Mouse (Mus musculus) ES-Bruce4 (cell line): ENCODE measurements at regions not wholly inside any gene's neighbourhood (a gene's known extent, or its start where the extent isn't known, plus 50 kb on each side); places are given as distances from the start of the nearest gene placed in this dataset.

Experiments used
- H3K27ac ChIP-seq: 2 replicates; pipeline ENCODE4 v1.5.1; 2012; ENCODE audit warnings: low read length, inconsistent platforms; ENCODE audit not compliant: insufficient read depth
- H3K27me3 ChIP-seq: 2 replicates; pipeline ENCODE4 v1.6.1; 2012; ENCODE audit warnings: mild to moderate bottlenecking, low read length, inconsistent platforms; ENCODE audit not compliant: control insufficient read depth, poor library complexity, insufficient read depth, severe bottlenecking
- H3K36me3 ChIP-seq: 2 replicates; pipeline ENCODE4 v1.6.1; 2012; ENCODE audit warnings: inconsistent platforms, mild to moderate bottlenecking, low read length, moderate library complexity; ENCODE audit not compliant: control insufficient read depth, poor library complexity, insufficient read depth, severe bottlenecking
- H3K4me1 ChIP-seq: one replicate; pipeline ENCODE4 v1.8.1; 2011; ENCODE audit warnings: low read length; ENCODE audit not compliant: control insufficient read depth, insufficient read depth
- H3K4me3 ChIP-seq: 2 replicates; pipeline ENCODE4 v1.5.1; 2011; ENCODE audit warnings: low read depth, mild to moderate bottlenecking, low read length
- H3K9ac ChIP-seq: 2 replicates; pipeline ENCODE4 v1.6.1; 2012; ENCODE audit warnings: low read depth, mild to moderate bottlenecking, inconsistent platforms; ENCODE audit not compliant: poor library complexity, severe bottlenecking
- H3K9me3 ChIP-seq: replicated peaks from 2 replicates; pipeline ENCODE4 v1.6.1; 2012; ENCODE audit warnings: mild to moderate bottlenecking, low read length, inconsistent platforms; ENCODE audit not compliant: control insufficient read depth, poor library complexity, insufficient read depth, severe bottlenecking
- CTCF ChIP-seq: IDR thresholded peaks from one replicate; pipeline ENCODE4 v1.8.1; 2011; ENCODE audit warnings: low read depth, low read length
- EP300 ChIP-seq: IDR thresholded peaks from 2 replicates; pipeline ENCODE4 v1.6.1; 2011; ENCODE audit warnings: low read depth, low read length; ENCODE audit not compliant: insufficient read depth
- POLR2A ChIP-seq: IDR thresholded peaks from one replicate; pipeline ENCODE4 v1.8.1; 2011; ENCODE audit warnings: low read length; ENCODE audit not compliant: insufficient read depth

- Histone ChIP-seq H3K9ac (no peak overlapping the region), H3K27me3 (no peaks in the 10 kb centered on the region), H3K27ac (no peak overlapping the region), H3K9me3 (no peaks in the 10 kb centered on the region), H3K4me1 (no peaks in the 10 kb centered on the region), H3K4me3 (no peak overlapping the region), H3K36me3 (no peaks in the 10 kb centered on the region)
- TF ChIP-seq POLR2A (no peak), CTCF (no peak), EP300 (no peak)
Observed at GRCm38 (mm10) chr13:5424110-5424509, 437.2 kb upstream of the Klf6 start.

GRCm38 (mm10) chr13:5425491-5426232 lies 435.6 kb upstream of the Klf6 start:
- no peaks in the 10 kb centered on the region for H3K4me1 ChIP-seq
- no peak overlapping the region for H3K4me3 ChIP-seq
- H3K27me3 ChIP-seq, result no peaks in the 10 kb centered on the region
- H3K27ac ChIP-seq, result no peak overlapping the region
- H3K36me3 ChIP-seq, result no peaks in the 10 kb centered on the region
- no peak overlapping the region for H3K9ac ChIP-seq
- no peaks in the 10 kb centered on the region for H3K9me3 ChIP-seq
- no peak for TF ChIP-seq EP300
- TF ChIP-seq CTCF, result no peak
- TF ChIP-seq POLR2A, result no peak

GRCm38 (mm10) chr13:5433652-5434051 lies 427.6 kb upstream of the Klf6 start:
- Histone ChIP-seq H3K36me3 (no peaks in the 10 kb centered on the region), H3K4me3 (no peak overlapping the region), H3K9ac (no peak overlapping the region), H3K9me3 (peaks cover 3% of the 10 kb centered on the region; the same call in 1 of the 2 replicates), H3K27ac (no peak overlapping the region), H3K27me3 (no peaks in the 10 kb centered on the region), H3K4me1 (no peaks in the 10 kb centered on the region)
- TF ChIP-seq POLR2A, result no peak
- TF ChIP-seq EP300, result no peak
- no peak for TF ChIP-seq CTCF

DNA sequence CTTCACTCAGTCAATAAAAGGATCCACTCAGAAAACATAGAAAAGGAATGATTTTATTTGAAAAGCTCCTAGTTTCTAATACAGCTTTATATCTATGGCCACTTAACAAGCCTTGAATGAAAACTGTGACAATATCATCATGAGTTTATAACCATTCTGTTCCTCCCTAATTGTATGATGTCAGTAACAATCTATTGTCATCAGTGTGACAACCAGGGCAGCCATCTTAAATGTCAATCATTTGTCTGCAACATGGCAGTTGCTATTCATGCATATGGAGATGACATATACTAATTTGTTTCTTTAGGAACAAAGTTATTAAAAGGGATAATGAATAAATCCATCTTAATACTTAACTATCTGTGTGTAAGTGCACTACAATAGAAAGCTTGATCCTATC lies 426.2 kb upstream of the Klf6 start:
- H3K9me3 ChIP-seq, result peaks cover 3% of the 10 kb centered on the region; the same call in 1 of the 2 replicates
- TF ChIP-seq CTCF, result no peak
- no peak for TF ChIP-seq EP300
- no peak for TF ChIP-seq POLR2A
- no peak overlapping the region for H3K4me3 ChIP-seq
- H3K36me3 ChIP-seq, result no peaks in the 10 kb centered on the region
- H3K27ac ChIP-seq, result no peak overlapping the region
- H3K4me1 ChIP-seq, result no peaks in the 10 kb centered on the region
- H3K9ac ChIP-seq, result no peak overlapping the region
- H3K27me3 ChIP-seq, result no peaks in the 10 kb centered on the region

DNA sequence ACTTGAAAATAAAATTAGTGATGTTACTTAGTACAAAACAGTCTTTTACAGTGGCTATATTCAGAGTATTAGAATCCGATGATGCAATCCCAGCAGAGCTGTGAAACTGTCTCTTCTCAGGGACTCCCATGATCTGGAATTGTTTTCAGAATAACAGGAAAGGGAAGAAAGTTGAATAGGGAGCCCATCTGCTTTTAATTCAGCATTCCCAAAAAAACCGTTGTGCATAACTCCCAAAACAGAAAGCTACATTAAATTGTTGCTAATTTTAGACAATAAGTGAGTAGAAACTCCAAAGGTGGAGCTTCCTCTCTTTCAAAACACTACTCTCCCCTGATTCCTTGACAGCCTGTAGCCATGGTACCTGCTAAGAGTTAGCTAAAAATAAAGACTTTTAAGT lies 425.1 kb upstream of the Klf6 start:
- Histone ChIP-seq H3K4me1 (no peaks in the 10 kb centered on the region), H3K4me3 (no peak overlapping the region), H3K36me3 (no peaks in the 10 kb centered on the region), H3K27ac (no peak overlapping the region), H3K9me3 (peaks cover 3% of the 10 kb centered on the region; the same call in 1 of the 2 replicates), H3K9ac (no peak overlapping the region), H3K27me3 (no peaks in the 10 kb centered on the region)
- TF ChIP-seq EP300, result no peak
- TF ChIP-seq POLR2A, result no peak
- TF ChIP-seq CTCF, result no peak

- H3K4me1 ChIP-seq, result no peaks in the 10 kb centered on the region
Observed at GRCm38 (mm10) chr13:5440454-5440853, 420.8 kb upstream of the Klf6 start.

More at GRCm38 (mm10) chr13:5440454-5440853, 420.8 kb upstream of the Klf6 start:
- no peaks in the 10 kb centered on the region for H3K36me3 ChIP-seq
- H3K9me3 ChIP-seq, result no peaks in the 10 kb centered on the region
- H3K27ac ChIP-seq, result no peak overlapping the region
- H3K9ac ChIP-seq, result no peak overlapping the region
- TF ChIP-seq EP300 (no peak), POLR2A (no peak), CTCF (no peak)
- no peaks in the 10 kb centered on the region for H3K27me3 ChIP-seq
- no peak overlapping the region for H3K4me3 ChIP-seq
